Mouse (Mus musculus) midbrain, embryonic 14.5 days (tissue): ENCODE measurements around the gene Nap1l1. TPM values are rescaled to one million over a fixed set of nuclear protein-coding genes. Genes with fewer than 3 reads are reported as not detected.

Experiments used
- ATAC-seq: fragments of 200-750 bp; cut with Nextera tagmentation; 2 replicates; pipeline ENCODE4 v1.8.0; 2017; ENCODE audit warnings: moderate number of reproducible peaks, moderate library complexity; ENCODE audit not compliant: low FRiP score, low TSS enrichment
- DNase-seq: peaks from one replicate; pipeline ENCODE4 v3.0.0-alpha.2; 2015
- H3K27ac ChIP-seq: fragments of 300-500 bp; sonication (generic); replicated peaks from 2 replicates; pipeline ENCODE4 v1.5.1; 2014; ENCODE audit warnings: mild to moderate bottlenecking, low read depth, low read length, moderate library complexity
- H3K27me3 ChIP-seq: fragments of 300-500 bp; sonication (generic); 2 replicates; pipeline ENCODE4 v1.6.1; 2014; ENCODE audit warnings: low read length, control low read depth, mixed read lengths; ENCODE audit not compliant: control insufficient read depth, insufficient read depth
- H3K36me3 ChIP-seq: fragments of 300-500 bp; sonication (generic); 2 replicates; pipeline ENCODE4 v1.6.1; 2014; ENCODE audit warnings: low read length, control low read depth; ENCODE audit not compliant: control insufficient read depth, insufficient read depth
- H3K4me1 ChIP-seq: fragments of 300-500 bp; sonication (generic); 2 replicates; pipeline ENCODE4 v1.6.1; 2014; ENCODE audit warnings: mild to moderate bottlenecking, antibody characterized with exemption, low read length, control low read depth; ENCODE audit not compliant: control insufficient read depth, insufficient read depth
- H3K4me2 ChIP-seq: fragments of 300-500 bp; sonication (generic); 2 replicates; pipeline ENCODE4 v1.6.1; 2014; ENCODE audit warnings: mild to moderate bottlenecking, low read length, moderate library complexity
- H3K4me3 ChIP-seq: fragments of 300-500 bp; sonication (generic); replicated peaks from 2 replicates; pipeline ENCODE4 v1.5.1; 2014; ENCODE audit warnings: low read depth, low read length
- H3K9ac ChIP-seq: fragments of 300-500 bp; sonication (generic); replicated peaks from 2 replicates; pipeline ENCODE4 v1.6.1; 2014; ENCODE audit warnings: mild to moderate bottlenecking, low read length, moderate library complexity
- H3K9me3 ChIP-seq: fragments of 300-500 bp; sonication (generic); 2 replicates; pipeline ENCODE4 v1.6.1; 2016; ENCODE audit warnings: low read length, control low read depth, mixed read lengths; ENCODE audit not compliant: control insufficient read depth
- WGBS: fragments of 180-500 bp; shearing (Covaris S2); extraction: QIAGEN DNeasy Blood & Tissue Kit; methylation state at CpG from one replicate; pipeline ENCODE4 v1.1.7; 2014; 5-methylcytosine and 5-hydroxymethylcytosine counted together
- polyA plus RNA-seq: library from polyadenylated mRNA; unstranded; fragments of >200 nt; fragmentation: Nextera tagmentation; extraction: Ambion mirVana; gene quantifications from 2 replicates; pipeline ENCODE4 v1.2.1, GENCODE M21; 2014

Gene Nap1l1
- polyA plus RNA-seq, 1 experiment from 2014 or later, result 206 TPM

DNA sequence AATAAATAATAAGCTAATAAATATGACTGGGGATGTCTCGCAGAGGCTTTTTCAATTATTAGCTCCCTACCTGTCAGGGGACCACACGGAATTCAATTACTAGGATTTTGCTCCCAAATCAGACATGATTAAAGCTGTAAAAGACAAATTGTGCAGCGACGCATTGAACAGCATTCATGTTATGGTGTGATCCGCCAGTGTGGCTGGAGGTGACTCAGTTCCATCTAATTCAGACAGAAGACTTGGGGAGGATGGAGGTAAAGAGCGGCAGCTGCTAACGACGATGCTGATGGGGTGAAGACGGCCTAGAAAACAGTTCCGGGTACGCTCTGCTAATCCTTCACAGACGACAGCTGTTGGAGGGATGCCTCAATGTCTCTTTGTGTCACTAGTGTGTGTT, 50.9 kb downstream of the Nap1l1 start:
- 25% methylated on average over 12 of the region's 12 CpGs for WGBS
- no peak overlapping the region for H3K4me3 ChIP-seq
- DNase-seq (peak; percentile 49), ATAC-seq (no peak)
- no peak overlapping the region for H3K9ac ChIP-seq
- H3K27me3 ChIP-seq, result no peaks in the 10 kb centered on the region
- H3K27ac ChIP-seq, result no peak overlapping the region
- no peak overlapping the region for H3K4me2 ChIP-seq
- H3K4me1 ChIP-seq, result peaks cover 12% of the 10 kb centered on the region; the same call in 1 of the 2 replicates
- no peaks in the 10 kb centered on the region for H3K36me3 ChIP-seq
- no peaks in the 10 kb centered on the region for H3K9me3 ChIP-seq

DNA sequence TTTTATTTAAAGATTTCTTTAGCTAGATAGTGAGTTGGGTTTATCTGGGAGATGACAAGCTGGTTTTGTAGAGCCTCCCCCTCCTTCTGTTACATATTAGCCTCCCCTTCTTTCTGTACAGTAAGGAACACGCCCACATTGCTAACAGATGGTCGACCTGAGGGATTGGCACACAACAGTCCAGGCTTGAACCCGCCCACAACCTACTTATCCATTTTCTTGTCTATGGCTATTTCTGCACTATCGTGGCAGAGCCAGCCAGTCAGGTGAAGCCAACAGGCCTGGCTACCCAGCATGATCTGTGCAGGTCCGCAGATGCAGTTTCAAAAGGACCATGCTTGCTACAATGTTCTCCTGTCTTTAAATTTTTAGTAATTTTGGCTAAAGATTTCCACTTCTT, 54.0 kb downstream of the Nap1l1 start:
- no peak for ATAC-seq
- H3K4me2 ChIP-seq, result no peak overlapping the region
- WGBS, result 84% methylated on average over 5 of the region's 5 CpGs
- no peak for DNase-seq
- H3K4me3 ChIP-seq, result no peak overlapping the region
- no peak overlapping the region for H3K27ac ChIP-seq
- H3K4me1 ChIP-seq, result peaks cover 9% of the 10 kb centered on the region; the same call in 1 of the 2 replicates
- H3K9me3 ChIP-seq, result no peaks in the 10 kb centered on the region
- H3K27me3 ChIP-seq, result no peaks in the 10 kb centered on the region
- H3K36me3 ChIP-seq, result no peaks in the 10 kb centered on the region
- H3K9ac ChIP-seq, result no peak overlapping the region

DNA sequence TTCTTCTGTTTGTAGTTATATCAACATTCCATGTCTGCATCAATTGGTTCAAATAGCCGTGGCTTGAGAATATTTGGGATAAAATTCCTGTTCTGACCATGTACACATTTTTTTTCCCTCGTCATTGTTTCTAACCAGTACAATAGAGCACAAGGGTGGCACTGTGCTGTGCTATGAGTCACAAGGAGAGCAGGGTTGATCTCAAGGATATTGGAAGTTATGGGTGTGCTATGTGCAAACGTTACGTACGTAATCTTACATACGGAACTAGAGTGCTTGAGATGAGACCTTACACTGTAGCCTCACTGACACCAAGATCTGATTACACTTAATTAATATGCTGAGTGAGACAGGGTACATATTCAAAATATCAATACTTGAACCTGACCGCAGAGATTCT, 54.6 kb downstream of the Nap1l1 start:
- ATAC-seq, result no peak
- no peaks in the 10 kb centered on the region for H3K36me3 ChIP-seq
- H3K4me3 ChIP-seq, result no peak overlapping the region
- H3K9ac ChIP-seq, result no peak overlapping the region
- H3K4me1 ChIP-seq, result peaks cover 9% of the 10 kb centered on the region; the same call in 1 of the 2 replicates
- H3K4me2 ChIP-seq, result no peak overlapping the region
- H3K27ac ChIP-seq, result no peak overlapping the region
- 95% methylated on average over 7 of the region's 7 CpGs for WGBS
- no peaks in the 10 kb centered on the region for H3K27me3 ChIP-seq
- no peak for DNase-seq
- H3K9me3 ChIP-seq, result no peaks in the 10 kb centered on the region

DNA sequence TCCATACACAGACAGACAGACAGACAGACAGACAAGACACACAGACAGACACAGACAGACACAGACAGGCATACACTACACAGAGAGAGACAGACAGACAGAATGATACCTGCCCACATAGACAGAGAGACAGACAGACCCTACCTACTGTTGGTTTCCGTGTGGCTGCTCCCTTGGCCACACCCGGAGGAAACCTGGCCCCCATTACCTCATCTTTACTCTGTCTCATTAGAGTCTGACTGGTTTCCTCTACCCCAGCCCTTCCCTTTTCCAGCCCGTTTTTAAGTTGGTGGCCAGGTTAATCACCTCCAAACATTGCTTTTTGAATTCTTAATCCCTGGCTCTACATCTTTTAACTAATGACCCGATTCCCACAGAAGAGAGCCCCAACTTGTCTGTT, 55.3 kb downstream of the Nap1l1 start:
- 78% methylated on average over 4 of the region's 4 CpGs for WGBS
- Histone ChIP-seq H3K27ac (no peak overlapping the region), H3K4me1 (peaks cover 9% of the 10 kb centered on the region; the same call in 1 of the 2 replicates), H3K27me3 (no peaks in the 10 kb centered on the region), H3K9ac (no peak overlapping the region), H3K4me3 (no peak overlapping the region), H3K36me3 (no peaks in the 10 kb centered on the region), H3K4me2 (no peak overlapping the region), H3K9me3 (no peaks in the 10 kb centered on the region)
- DNase-seq, result no peak
- ATAC-seq, result no peak

DNA sequence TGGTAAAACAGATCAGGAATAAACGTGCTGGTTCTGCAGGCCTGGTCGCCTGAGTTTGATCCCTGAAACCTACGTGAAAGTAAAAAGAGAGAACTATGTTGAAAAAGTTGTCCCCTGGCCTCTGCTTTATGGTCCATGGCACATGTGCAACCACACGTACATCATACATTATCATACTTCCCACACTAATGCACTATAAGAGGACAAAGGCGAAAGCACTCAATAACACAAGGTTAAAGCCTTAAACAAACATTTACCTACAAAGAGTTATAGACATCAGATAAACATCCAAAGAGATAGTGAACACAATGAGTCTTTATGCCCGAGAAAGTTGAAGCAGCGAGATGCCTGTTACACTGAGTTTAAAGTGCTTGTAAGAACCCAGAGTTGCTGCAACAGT, 57.4 kb downstream of the Nap1l1 start:
- no peaks in the 10 kb centered on the region for H3K4me1 ChIP-seq
- no peak for DNase-seq
- H3K27ac ChIP-seq, result no peak overlapping the region
- WGBS, result 88% methylated on average over 7 of the region's 7 CpGs
- no peaks in the 10 kb centered on the region for H3K36me3 ChIP-seq
- no peaks in the 10 kb centered on the region for H3K27me3 ChIP-seq
- H3K9ac ChIP-seq, result no peak overlapping the region
- ATAC-seq, result no peak
- no peak overlapping the region for H3K4me3 ChIP-seq
- H3K4me2 ChIP-seq, result no peak overlapping the region
- H3K9me3 ChIP-seq, result no peaks in the 10 kb centered on the region

DNA sequence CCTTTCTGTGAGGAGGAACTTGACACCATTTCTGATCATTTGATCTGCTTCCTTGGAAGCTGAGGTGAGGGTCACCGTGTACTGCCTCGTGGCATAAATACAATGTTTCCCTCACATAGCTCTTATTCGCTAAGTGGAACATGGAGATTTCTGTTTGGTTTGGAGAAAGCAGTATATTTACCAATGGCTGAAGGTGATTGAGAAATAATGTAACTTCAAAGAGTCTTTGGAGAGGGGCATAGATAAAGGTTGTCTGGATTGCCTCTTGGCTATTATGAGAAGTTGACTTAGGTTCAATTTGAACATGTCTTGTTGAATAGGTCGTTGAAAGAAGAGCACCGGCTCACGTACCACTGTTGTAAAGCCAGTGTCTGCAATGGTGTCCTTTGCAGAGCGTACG, 61.7 kb downstream of the Nap1l1 start:
- H3K27ac ChIP-seq, result no peak overlapping the region
- DNase-seq (no peak), ATAC-seq (no peak)
- 0 out of 2 replicates have a peak, but pooled peaks cover 1% of the 10 kb centered on the region for H3K4me1 ChIP-seq
- no peaks in the 10 kb centered on the region for H3K27me3 ChIP-seq
- WGBS, result 71% methylated on average over 8 of the region's 8 CpGs
- H3K9me3 ChIP-seq, result no peaks in the 10 kb centered on the region
- H3K36me3 ChIP-seq, result no peaks in the 10 kb centered on the region
- H3K4me3 ChIP-seq, result no peak overlapping the region
- H3K4me2 ChIP-seq, result no peak overlapping the region
- no peak overlapping the region for H3K9ac ChIP-seq

DNA sequence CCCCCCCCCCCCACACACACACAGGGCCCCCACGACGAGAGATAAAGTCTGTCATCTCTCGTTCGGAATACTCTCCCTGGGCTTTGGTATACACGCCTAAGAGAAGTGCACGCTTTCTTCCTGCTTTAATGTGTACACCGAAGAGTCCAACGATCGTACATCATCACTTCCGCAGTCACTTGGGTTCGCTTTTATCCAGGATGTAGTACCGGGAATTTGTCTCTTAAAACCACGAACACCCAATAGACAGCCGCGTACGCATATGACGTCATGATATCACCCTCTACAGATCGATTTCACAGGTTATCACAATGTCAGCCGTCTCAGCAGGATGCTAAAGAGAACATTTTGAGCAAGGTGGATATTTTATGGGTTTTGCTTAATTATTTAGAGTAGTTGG, 64.4 kb downstream of the Nap1l1 start:
- 0 out of 2 replicates have a peak, but pooled peaks cover 5% of the 10 kb centered on the region for H3K4me1 ChIP-seq
- H3K27ac ChIP-seq, result no peak overlapping the region
- ATAC-seq, result no peak

DNA sequence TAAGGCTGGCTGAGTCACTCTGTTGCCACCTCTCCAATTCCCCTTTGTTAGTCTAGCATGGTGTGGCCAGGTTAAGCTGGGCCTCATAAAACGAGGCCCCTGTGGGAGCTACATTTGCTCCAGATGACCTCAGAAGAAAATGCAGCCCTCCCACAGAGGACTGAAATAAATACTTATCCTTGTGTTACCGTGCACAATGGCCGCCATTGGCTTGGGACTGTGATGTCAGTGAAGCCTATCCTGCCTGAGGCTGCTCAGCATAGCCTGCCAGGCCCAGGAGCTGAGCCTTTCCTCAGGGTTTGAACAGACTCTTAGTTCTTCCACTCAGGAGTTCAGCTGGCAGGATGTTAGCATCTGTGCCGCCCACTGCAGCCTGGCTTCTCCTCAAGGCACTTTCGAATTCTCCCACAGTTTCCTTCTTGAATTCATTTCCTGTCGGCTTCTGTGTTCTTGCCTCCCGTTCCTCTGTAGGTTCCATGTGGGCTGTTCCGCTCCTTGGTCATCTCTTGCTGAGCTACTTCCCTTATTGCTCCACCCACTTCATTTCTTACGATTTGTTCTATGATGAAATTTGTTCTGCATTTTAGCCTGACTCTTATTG, 66.8 kb downstream of the Nap1l1 start:
- Histone ChIP-seq H3K36me3 (no peaks in the 10 kb centered on the region), H3K4me3 (no peak overlapping the region), H3K9ac (no peak overlapping the region), H3K4me1 (0 out of 2 replicates have a peak, but pooled peaks cover 5% of the 10 kb centered on the region), H3K9me3 (no peaks in the 10 kb centered on the region), H3K27ac (peak overlapping the region; percentile 32; the same call in 1 of the 2 replicates), H3K27me3 (no peaks in the 10 kb centered on the region), H3K4me2 (no peak overlapping the region)
- DNase-seq (no peak), ATAC-seq (peak; percentile 14; the same call in 1 of the 2 replicates)
- 35% methylated on average over 9 of the region's 9 CpGs for WGBS

More for the DNA sequence above, 64.4 kb downstream of the Nap1l1 start:
- DNase-seq, result no peak
- no peaks in the 10 kb centered on the region for H3K27me3 ChIP-seq
- no peak overlapping the region for H3K4me2 ChIP-seq
- H3K9me3 ChIP-seq, result no peaks in the 10 kb centered on the region
- no peaks in the 10 kb centered on the region for H3K36me3 ChIP-seq
- no peak overlapping the region for H3K4me3 ChIP-seq
- H3K9ac ChIP-seq, result no peak overlapping the region
- WGBS, result 89% methylated on average over 19 of the region's 19 CpGs

DNA sequence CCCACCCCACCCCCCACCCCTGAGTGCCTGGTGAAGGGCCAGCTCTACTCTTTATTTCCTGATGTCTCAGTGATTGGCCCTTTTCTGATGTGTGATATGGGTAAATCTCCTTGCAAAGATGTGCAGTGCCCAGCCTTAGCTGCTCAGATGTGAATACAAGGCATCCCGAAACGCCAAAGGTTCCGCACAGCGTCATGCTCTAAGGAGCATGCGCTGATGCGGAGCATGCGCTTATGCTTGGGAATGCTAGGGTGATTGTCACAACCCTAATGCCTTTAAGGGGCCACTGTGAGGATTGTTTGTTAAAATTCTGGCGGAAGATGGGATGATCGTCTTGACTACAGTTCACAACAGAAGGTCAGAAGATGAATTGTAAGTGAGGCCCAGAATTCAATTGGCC, 67.7 kb downstream of the Nap1l1 start:
- Histone ChIP-seq H3K4me1 (0 out of 2 replicates have a peak, but pooled peaks cover 5% of the 10 kb centered on the region), H3K27ac (no peak overlapping the region), H3K36me3 (no peaks in the 10 kb centered on the region), H3K27me3 (no peaks in the 10 kb centered on the region), H3K9me3 (no peaks in the 10 kb centered on the region), H3K4me2 (no peak overlapping the region), H3K9ac (no peak overlapping the region), H3K4me3 (no peak overlapping the region)
- no peak for ATAC-seq
- DNase-seq, result no peak
- 42% methylated on average over 9 of the region's 9 CpGs for WGBS
